Mouse (Mus musculus) lung, postnatal 25 days (tissue): Measurements from ENCODE around the gene BC052040.

Experiments used
- DNase-seq: peaks from one replicate; pipeline ENCODE4 v3.0.0; 2022; ENCODE audit warnings: low spot score

The BC052040 gene

GRCm38 (mm10) chr2:115702610-115703009 is 121.1 kb downstream of the BC052040 start:
- no peak for DNase-seq

- DNase-seq, result no peak
Measured at GRCm38 (mm10) chr2:115717535-115717934, 136.0 kb downstream of the BC052040 start.

GRCm38 (mm10) chr2:115717980-115718379 is 136.5 kb downstream of the BC052040 start:
- no peak for DNase-seq

- no peak for DNase-seq
Measured at GRCm38 (mm10) chr2:115723452-115723851, 141.9 kb downstream of the BC052040 start.

DNA sequence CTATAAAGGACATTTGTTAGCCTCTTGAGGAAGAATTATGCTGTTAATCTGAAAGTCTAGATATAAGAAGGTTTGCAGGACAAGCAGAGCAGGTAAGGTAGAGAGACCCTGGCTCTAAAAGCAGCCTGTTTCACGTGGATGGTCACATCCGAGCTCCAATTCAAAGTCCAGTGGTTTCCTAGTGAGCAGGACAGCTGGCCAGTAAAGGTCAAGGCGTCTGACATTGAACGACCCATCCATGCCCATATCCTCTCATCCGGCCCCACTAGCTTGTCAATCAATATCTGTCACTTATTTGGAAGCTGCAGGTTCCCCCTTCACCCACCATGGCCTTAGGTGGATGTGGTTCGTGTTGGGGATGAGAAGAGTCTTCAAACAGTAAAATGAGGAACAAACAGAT is 142.7 kb downstream of the BC052040 start:
- no peak for DNase-seq

GRCm38 (mm10) chr2:115724726-115725125 is 143.2 kb downstream of the BC052040 start:
- DNase-seq, result no peak

GRCm38 (mm10) chr2:115725503-115725902 is 144.0 kb downstream of the BC052040 start:
- DNase-seq, result no peak

DNA sequence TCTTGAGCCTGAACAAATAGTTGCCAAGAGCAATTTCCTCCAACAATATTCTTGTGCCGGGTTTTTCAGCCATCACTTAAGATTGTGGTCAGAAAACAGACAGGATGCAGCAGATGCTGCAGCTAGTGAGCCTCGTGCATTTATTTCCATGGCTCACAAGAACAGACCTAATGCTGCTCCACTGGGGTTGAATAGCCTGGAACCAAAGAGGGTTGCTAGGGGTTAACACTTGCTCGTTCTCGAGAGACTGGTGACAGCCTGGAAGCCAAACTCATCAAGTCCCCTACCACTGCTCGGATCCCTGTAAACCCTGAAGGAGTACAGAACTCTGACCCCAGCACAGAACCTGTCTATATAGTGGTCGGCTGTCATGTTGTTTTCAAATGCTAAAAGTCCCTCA is 144.4 kb downstream of the BC052040 start:
- DNase-seq, result no peak

- DNase-seq, result no peak
Measured at GRCm38 (mm10) chr2:115726806-115727205, 145.3 kb downstream of the BC052040 start.

GRCm38 (mm10) chr2:115728627-115729026 is 147.1 kb downstream of the BC052040 start:
- no peak for DNase-seq

- DNase-seq, result no peak
Measured at GRCm38 (mm10) chr2:115730502-115730901, 149.0 kb downstream of the BC052040 start.

DNA sequence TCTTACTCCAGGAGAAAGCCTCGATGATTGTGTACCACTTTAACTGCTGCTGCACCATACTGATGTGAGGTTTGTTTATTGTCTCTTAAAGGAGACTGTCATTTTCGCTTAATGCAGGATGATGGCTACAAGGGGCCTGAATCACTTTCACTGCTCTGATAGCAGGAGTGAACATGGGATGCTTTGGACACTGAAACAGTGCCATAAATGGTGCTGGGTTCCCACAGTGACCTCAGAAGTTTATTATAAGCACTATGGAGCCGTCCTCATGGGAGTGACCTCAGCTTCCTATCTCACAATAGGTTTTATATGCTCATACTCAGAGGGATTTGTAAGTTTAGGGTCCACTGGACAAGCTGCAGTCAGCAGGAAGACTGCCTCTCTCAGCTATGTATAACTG is 149.7 kb downstream of the BC052040 start:
- DNase-seq, result no peak

DNA sequence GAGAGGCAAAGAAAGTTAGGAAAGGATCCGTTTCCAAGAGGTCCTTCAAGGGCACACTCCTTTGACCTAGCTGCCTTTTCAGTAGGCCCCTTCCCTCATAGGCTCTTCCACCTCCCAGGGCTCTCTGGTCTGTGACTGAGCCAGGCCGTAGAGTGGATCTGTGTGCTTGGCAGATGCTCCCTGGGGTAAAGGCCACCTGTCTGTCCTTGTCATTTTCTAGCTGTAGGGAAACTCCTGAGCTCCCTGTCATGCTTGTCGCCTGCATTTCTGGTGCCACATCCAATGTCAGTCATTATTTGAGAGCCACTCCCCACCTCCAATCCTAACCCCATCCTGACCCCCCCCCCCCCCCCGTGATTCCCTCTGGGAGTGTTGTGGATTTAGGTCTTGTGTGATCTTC is 151.1 kb downstream of the BC052040 start:
- DNase-seq, result no peak

DNA sequence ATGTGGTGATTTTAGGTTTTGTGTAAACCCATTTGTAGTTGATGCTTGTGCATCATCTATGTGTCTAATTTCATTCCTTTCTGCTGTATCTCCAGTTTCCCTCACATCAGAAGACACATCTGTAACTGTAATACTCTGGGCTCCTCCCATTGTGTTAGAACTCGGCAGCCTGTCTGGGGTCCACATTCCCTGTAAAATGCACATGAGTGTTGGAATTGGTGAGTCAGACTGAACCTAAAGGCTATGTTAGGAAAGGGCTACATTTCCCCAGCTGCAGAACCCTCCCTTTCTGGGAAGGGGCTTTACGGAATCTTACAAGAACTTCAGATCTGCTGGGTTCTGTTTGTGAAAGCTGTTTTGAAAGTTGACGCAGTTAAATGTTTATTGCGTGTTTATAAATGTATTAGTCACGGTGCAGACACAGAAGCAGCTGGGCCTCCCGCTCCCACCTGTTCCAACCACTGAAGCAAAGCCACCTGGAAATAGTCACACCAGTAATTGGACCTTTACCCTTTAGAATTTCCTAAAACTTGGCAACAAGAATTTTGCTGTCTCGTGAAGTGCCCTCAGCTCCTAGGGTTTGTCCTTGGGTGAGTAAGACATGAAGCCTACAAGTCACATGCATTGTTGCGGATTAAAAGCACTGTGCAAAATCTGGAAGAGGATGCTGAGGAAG is 151.6 kb downstream of the BC052040 start:
- no peak for DNase-seq

DNA sequence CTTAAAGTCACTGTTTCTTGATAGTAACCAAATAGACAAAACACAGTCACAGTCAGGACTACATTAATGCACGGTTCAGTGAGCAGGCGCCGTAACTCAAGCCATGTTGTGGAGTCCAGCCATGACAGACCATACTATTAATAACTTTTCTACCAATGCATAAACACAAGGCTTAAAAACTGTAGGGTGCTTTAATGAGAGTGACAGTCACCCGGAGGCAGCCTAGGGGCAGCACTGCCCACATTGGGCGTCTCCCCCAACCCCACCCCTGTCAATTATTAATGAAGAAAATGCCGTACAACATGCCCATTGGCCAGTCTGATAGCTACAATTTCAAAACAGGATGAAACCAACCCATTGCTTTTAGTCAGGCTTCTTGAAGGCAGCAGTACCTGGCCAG is 153.3 kb downstream of the BC052040 start:
- DNase-seq, result no peak

- no peak for DNase-seq
Measured at GRCm38 (mm10) chr2:115736416-115736815, 154.9 kb downstream of the BC052040 start.

- DNase-seq, result no peak
Measured at GRCm38 (mm10) chr2:115737966-115738365, 156.4 kb downstream of the BC052040 start.

DNA sequence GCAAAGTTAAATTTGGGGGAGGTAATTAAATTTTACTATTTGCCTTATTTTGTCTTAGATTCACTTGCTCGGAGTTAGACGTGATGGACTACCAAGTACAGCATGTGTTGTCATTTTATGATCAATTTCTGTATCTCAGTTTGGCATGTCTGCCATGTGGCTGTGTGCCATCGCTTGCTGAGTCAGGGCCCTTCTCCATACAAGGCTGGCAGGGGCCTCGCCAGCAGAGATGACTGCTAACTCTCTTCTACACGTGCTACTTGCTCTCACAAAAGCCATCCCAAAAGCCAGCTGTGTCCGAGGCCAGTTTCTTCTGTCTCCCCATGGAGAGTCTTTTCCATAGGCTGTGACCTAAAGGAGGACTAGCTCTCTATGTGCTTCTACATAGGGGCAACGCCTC is 160.5 kb downstream of the BC052040 start:
- DNase-seq, result no peak

- DNase-seq, result no peak
Measured at GRCm38 (mm10) chr2:115747639-115748038, 166.1 kb downstream of the BC052040 start.

- DNase-seq, result no peak
Measured at GRCm38 (mm10) chr2:115751177-115751576, 169.7 kb downstream of the BC052040 start.

- DNase-seq, result no peak
Measured at GRCm38 (mm10) chr2:115757685-115758084, 176.2 kb downstream of the BC052040 start.

GRCm38 (mm10) chr2:115758542-115758941 is 177.0 kb downstream of the BC052040 start:
- DNase-seq, result no peak

GRCm38 (mm10) chr2:115764595-115765305 is 183.2 kb downstream of the BC052040 start:
- DNase-seq, result peak; percentile 21
